Mouse (Mus musculus) frontal cortex, postnatal 10 days (tissue): ENCODE measurements around the gene Ifna2.

Experiments used
- DNase-seq, 2 experiments: peaks; one replicate each; pipeline ENCODE4 v3.0.0; 2022; ENCODE audit warnings: low spot score in 2 of 2, mixed read lengths in 1 of 2

Gene Ifna2

GRCm38 (mm10) chr4:88683812-88684211, at the start of gene Ifna2:
Gene Ifna2 (minus strand): TSS chr4:88683912.
- no peak for DNase-seq

- DNase-seq: no peak
These were observed 43.6 kb upstream of the Ifna2 start for GRCm38 (mm10) chr4:88727324-88727723.

GRCm38 (mm10) chr4:88726727-88727126, 43.0 kb upstream of the Ifna2 start:
- DNase-seq: no peak

- DNase-seq: no peak
These were observed 39.9 kb upstream of the Ifna2 start for GRCm38 (mm10) chr4:88723497-88724090.

GRCm38 (mm10) chr4:88721791-88722721, 38.3 kb upstream of the Ifna2 start, which contains the start of the genes Gm26566 and Klhl9:
Gene Gm26566 (plus strand): TSS chr4:88721805.
Gene Klhl9 (minus strand): TSS chr4:88722465.
- DNase-seq: peak; percentile 79 to 88

GRCm38 (mm10) chr4:88718715-88719114, 35.0 kb upstream of the Ifna2 start:
- DNase-seq: no peak

- no peak for DNase-seq
These were observed 31.3 kb upstream of the Ifna2 start for GRCm38 (mm10) chr4:88715059-88715458.

- DNase-seq: no peak
These were observed 30.6 kb upstream of the Ifna2 start for GRCm38 (mm10) chr4:88714281-88714680.

- DNase-seq: no peak
These were observed 23.6 kb upstream of the Ifna2 start for GRCm38 (mm10) chr4:88707128-88707826.

- no peak for DNase-seq
These were observed 22.2 kb upstream of the Ifna2 start for GRCm38 (mm10) chr4:88705924-88706323.

GRCm38 (mm10) chr4:88699301-88699700, 15.6 kb upstream of the Ifna2 start:
- DNase-seq: no peak

- DNase-seq: no peak
These were observed 15.1 kb upstream of the Ifna2 start for GRCm38 (mm10) chr4:88698781-88699180.

GRCm38 (mm10) chr4:88697753-88698152, 14.0 kb upstream of the Ifna2 start:
- no peak for DNase-seq

- DNase-seq: no peak
These were observed 13.4 kb upstream of the Ifna2 start for GRCm38 (mm10) chr4:88697108-88697507.

GRCm38 (mm10) chr4:88696237-88696884, 12.6 kb upstream of the Ifna2 start:
- peak in 1 of 2 experiments; percentile 61 for DNase-seq

GRCm38 (mm10) chr4:88693392-88693791, 9.7 kb upstream of the Ifna2 start:
- no peak for DNase-seq

GRCm38 (mm10) chr4:88692537-88692936, 8.8 kb upstream of the Ifna2 start:
- no peak for DNase-seq

- DNase-seq: no peak
These were observed 7.5 kb upstream of the Ifna2 start, which contains the start of gene Ifnab for GRCm38 (mm10) chr4:88691259-88691658. Gene Ifnab (minus strand): TSS chr4:88691359.

GRCm38 (mm10) chr4:88681353-88681752, 2.4 kb downstream of the Ifna2 start:
- no peak for DNase-seq

GRCm38 (mm10) chr4:88680362-88680761, 3.4 kb downstream of the Ifna2 start:
- no peak for DNase-seq

- no peak for DNase-seq
These were observed 6.9 kb downstream of the Ifna2 start, which contains the start of gene Ifna16 for GRCm38 (mm10) chr4:88676824-88677223. Gene Ifna16 (minus strand): TSS chr4:88676924.

GRCm38 (mm10) chr4:88655461-88655860, 28.3 kb downstream of the Ifna2 start:
- no peak for DNase-seq
